Mouse (Mus musculus) limb, embryonic 12.5 days (tissue): ENCODE results near the gene Klf12. TPM values are rescaled to one million over a fixed set of nuclear protein-coding genes. Genes with fewer than 3 reads are reported as not detected.

Experiments used
- ATAC-seq: fragments of 200-750 bp; cut with Nextera tagmentation; 2 replicates; pipeline ENCODE4 v1.8.0; 2017; ENCODE audit warnings: low read depth, moderate TSS enrichment; ENCODE audit not compliant: insufficient number of reproducible peaks, insufficient read depth, low FRiP score, low TSS enrichment
- H3K27ac ChIP-seq: fragments of 300-500 bp; sonication (generic); 2 replicates; pipeline ENCODE4 v1.5.1; 2016; ENCODE audit warnings: mild to moderate bottlenecking, moderate library complexity
- H3K27me3 ChIP-seq: fragments of 300-500 bp; sonication (generic); 2 replicates; pipeline ENCODE4 v1.6.1; 2016; ENCODE audit warnings: mild to moderate bottlenecking, moderate library complexity
- H3K36me3 ChIP-seq: fragments of 300-500 bp; sonication (generic); 2 replicates; pipeline ENCODE4 v1.6.1; 2016; ENCODE audit warnings: mild to moderate bottlenecking, moderate library complexity
- H3K4me1 ChIP-seq: fragments of 300-500 bp; sonication (generic); replicated peaks from 2 replicates; pipeline ENCODE4 v1.6.1; 2016
- H3K4me2 ChIP-seq: fragments of 300-500 bp; sonication (generic); 2 replicates; pipeline ENCODE4 v1.6.1; 2016; ENCODE audit warnings: mild to moderate bottlenecking, moderate library complexity
- H3K4me3 ChIP-seq: fragments of 300-500 bp; sonication (generic); replicated peaks from 2 replicates; pipeline ENCODE4 v1.5.1; 2016; ENCODE audit warnings: mild to moderate bottlenecking
- H3K9ac ChIP-seq: fragments of 300-500 bp; sonication (generic); replicated peaks from 2 replicates; pipeline ENCODE4 v1.6.1; 2016; ENCODE audit warnings: mild to moderate bottlenecking, moderate library complexity
- H3K9me3 ChIP-seq: fragments of 300-500 bp; sonication (generic); 2 replicates; pipeline ENCODE4 v1.6.1; 2016; ENCODE audit warnings: mild to moderate bottlenecking, moderate library complexity
- WGBS: fragments of 180-500 bp; shearing (Covaris S2); methylation state at CpG from one replicate; pipeline ENCODE4 v1.1.7; 2016; 5-methylcytosine and 5-hydroxymethylcytosine counted together
- polyA plus RNA-seq: library from polyadenylated mRNA; unstranded; fragments of >200 nt; fragmentation: Nextera tagmentation; extraction: Ambion mirVana; gene quantifications from 2 replicates; pipeline ENCODE4 v1.2.1, GENCODE M21; 2016

Gene Klf12
- polyA plus RNA-seq, 1 experiment from 2014 or later, result 33.7 TPM

DNA sequence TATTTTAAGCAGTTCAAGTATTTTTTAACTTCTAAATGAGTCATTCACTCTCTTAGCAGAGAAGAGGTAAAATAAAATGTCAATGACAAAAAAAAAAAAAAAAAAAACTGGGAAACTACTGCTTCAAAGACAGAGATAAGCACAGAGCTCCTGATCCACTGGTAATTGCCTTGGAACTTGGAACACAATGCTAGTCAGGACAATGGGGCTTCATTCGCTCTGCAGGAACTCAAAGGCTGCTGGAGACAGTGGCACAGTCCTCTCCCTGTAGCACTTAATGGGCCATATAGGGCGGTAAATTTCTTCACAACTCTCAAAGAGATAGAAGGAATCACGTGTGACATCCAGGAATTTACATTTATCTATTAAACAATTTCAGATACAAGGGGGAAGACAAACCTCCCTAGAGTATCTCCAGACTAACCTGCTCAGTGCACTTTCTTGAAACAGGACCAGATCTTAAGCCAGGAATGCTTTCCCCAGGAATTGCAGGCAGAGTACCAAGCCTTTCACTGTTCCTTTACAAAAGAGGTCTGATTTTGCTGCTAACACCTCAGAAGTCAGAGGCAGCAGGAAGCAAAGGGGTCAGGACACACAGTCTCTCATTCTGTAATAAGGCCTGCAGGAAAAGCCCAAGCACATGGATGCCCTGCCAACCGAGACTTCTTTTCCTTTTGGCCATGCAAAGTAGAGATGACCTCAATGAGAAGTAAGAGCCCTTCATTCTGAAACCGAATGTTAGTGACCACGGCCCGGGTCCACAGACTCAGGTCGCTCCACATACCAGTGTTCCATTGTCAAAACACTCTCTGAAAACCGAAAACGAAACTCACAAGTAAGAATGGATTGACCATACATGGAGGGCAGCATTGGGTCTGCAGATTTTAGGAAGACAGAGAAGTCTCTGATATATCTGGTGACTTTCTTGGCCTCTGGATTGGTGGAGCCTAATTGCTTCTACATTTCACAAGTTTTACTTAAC, 187.0 kb downstream of the Klf12 start:
- H3K36me3 ChIP-seq, result no peaks in the 10 kb centered on the region
- ATAC-seq, result no peak
- H3K27me3 ChIP-seq, result no peaks in the 10 kb centered on the region
- H3K4me1 ChIP-seq, result peaks cover 6% of the 10 kb centered on the region; the same call in 1 of the 2 replicates
- WGBS, result 86% methylated on average over 10 of the region's 10 CpGs
- H3K27ac ChIP-seq, result no peak overlapping the region
- no peak overlapping the region for H3K9ac ChIP-seq
- no peak overlapping the region for H3K4me3 ChIP-seq
- no peak overlapping the region for H3K4me2 ChIP-seq
- H3K9me3 ChIP-seq, result no peaks in the 10 kb centered on the region

DNA sequence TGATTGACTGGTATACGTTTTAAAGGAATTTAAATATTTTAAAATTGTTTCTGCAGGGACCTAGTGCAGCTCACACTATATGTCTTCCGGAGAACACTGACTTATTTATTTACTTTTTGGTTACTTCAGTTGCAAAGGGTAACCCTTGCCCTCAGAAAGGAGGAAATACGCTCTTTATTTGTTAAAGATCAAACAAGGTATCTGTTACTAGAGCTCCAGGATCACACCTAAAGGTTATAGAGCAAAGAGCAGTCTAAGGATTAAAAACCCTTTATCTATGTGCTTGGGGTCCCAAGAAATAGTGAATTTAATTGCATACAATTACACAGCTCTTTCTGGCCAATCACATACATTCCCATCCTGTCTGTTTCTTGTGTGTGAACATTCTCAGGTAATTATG, 188.7 kb downstream of the Klf12 start:
- WGBS, result 65% methylated on average over 3 of the region's 3 CpGs
- Histone ChIP-seq H3K9me3 (no peaks in the 10 kb centered on the region), H3K27me3 (no peaks in the 10 kb centered on the region), H3K4me2 (no peak overlapping the region), H3K4me3 (no peak overlapping the region), H3K27ac (no peak overlapping the region), H3K36me3 (no peaks in the 10 kb centered on the region), H3K9ac (no peak overlapping the region), H3K4me1 (peaks cover 4% of the 10 kb centered on the region; the same call in 1 of the 2 replicates)
- ATAC-seq, result no peak

- Histone ChIP-seq H3K4me3 (no peak overlapping the region), H3K27ac (no peak overlapping the region), H3K9ac (no peak overlapping the region), H3K4me1 (no peaks in the 10 kb centered on the region), H3K4me2 (no peak overlapping the region), H3K27me3 (no peaks in the 10 kb centered on the region), H3K36me3 (0 out of 2 replicates have a peak, but pooled peaks cover 9% of the 10 kb centered on the region), H3K9me3 (no peaks in the 10 kb centered on the region)
- 97% methylated on average over 1 of the region's 1 CpGs for WGBS
- ATAC-seq, result no peak
Measured at GRCm38 (mm10) chr14:100090517-100090916, 194.0 kb downstream of the Klf12 start.

- WGBS, result 73% methylated on average over 4 of the region's 4 CpGs
Measured at GRCm38 (mm10) chr14:100079620-100080019, 204.9 kb downstream of the Klf12 start.

DNA sequence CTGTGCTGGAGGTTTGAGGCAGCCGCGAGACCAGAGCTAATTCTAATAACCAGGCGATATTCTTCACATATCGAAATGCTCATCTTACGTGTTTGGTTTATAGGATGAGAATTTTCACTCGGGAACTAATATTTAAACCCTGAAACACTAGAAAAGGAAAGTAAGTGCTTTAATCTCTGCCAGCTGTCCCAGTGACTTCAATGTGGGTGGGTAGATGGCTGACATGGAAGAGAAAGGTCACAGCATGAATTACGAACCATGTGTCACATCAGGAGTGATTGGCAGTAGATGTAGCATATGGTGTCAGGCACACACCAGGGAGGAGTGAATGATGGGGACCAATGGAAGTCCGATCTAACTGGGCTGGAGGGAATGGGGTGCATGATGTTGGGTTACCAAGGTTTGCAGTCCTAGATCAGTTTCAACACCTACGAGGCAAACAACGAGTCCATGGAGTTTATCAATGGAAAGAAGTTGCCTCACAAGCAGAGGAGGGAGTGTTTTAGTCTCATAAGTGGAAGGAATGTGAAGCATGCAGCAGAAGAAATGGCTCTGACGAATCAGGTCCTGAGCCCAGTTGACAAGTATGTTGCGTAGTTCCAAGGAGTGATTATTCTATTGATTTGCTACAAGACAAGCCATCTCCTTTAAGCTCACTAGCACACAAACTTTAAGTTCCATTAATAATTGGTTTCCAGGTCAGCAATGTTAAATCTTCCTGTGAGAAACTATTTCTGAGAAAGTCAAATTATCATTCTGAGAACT, 211.9 kb downstream of the Klf12 start:
- no peaks in the 10 kb centered on the region for H3K4me1 ChIP-seq
- H3K9me3 ChIP-seq, result no peaks in the 10 kb centered on the region
- no peaks in the 10 kb centered on the region for H3K36me3 ChIP-seq
- no peak overlapping the region for H3K4me2 ChIP-seq
- no peak overlapping the region for H3K4me3 ChIP-seq
- no peaks in the 10 kb centered on the region for H3K27me3 ChIP-seq
- WGBS, result 77% methylated on average over 12 of the region's 12 CpGs
- ATAC-seq, result no peak
- no peak overlapping the region for H3K9ac ChIP-seq
- no peak overlapping the region for H3K27ac ChIP-seq

More at GRCm38 (mm10) chr14:100079620-100080019, 204.9 kb downstream of the Klf12 start:
- no peaks in the 10 kb centered on the region for H3K36me3 ChIP-seq
- no peak overlapping the region for H3K9ac ChIP-seq
- H3K27ac ChIP-seq, result no peak overlapping the region
- H3K27me3 ChIP-seq, result no peaks in the 10 kb centered on the region
- H3K4me3 ChIP-seq, result no peak overlapping the region
- H3K4me1 ChIP-seq, result no peaks in the 10 kb centered on the region
- H3K9me3 ChIP-seq, result no peaks in the 10 kb centered on the region
- ATAC-seq, result no peak
- no peak overlapping the region for H3K4me2 ChIP-seq

DNA sequence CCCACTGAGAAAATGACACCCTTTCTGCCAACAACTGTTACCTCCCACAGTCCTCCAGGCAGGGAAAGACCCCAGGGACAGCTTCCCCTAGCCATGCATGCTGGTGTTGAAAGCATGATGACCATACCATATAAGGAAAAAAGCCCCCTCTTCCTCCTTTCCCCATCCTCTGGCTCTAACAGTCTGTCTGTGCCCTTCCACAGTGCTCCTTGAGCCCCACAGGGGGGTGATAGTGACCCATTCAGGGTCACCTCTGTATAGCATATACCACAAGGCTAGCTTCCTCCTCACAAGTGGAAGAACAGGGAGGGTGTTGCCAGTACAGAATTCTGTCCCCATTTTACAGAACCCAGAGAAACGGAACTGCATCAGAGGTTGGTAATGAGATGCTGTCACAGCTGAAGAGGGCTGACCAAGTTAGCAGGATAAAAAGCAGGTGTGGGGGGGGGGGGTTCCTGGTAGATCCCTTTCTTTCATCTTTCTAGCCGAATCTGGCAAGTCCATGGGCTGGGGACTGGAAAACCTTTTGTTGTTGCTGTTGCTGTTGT, 214.9 kb downstream of the Klf12 start:
- ATAC-seq, result no peak

GRCm38 (mm10) chr14:100068715-100069114, 215.8 kb downstream of the Klf12 start:
- no peak overlapping the region for H3K9ac ChIP-seq
- H3K36me3 ChIP-seq, result peaks cover 3% of the 10 kb centered on the region; the same call in 1 of the 2 replicates
- H3K4me1 ChIP-seq, result no peaks in the 10 kb centered on the region
- no peaks in the 10 kb centered on the region for H3K27me3 ChIP-seq
- H3K4me2 ChIP-seq, result no peak overlapping the region
- no peak for ATAC-seq
- no peak overlapping the region for H3K4me3 ChIP-seq
- WGBS, result 65% methylated on average over 5 of the region's 5 CpGs
- H3K27ac ChIP-seq, result no peak overlapping the region
- H3K9me3 ChIP-seq, result no peaks in the 10 kb centered on the region

More for the DNA sequence above, 214.9 kb downstream of the Klf12 start:
- Histone ChIP-seq H3K9me3 (no peaks in the 10 kb centered on the region), H3K36me3 (peaks cover 3% of the 10 kb centered on the region; the same call in 1 of the 2 replicates), H3K27ac (no peak overlapping the region), H3K4me1 (no peaks in the 10 kb centered on the region), H3K27me3 (no peaks in the 10 kb centered on the region), H3K4me2 (no peak overlapping the region), H3K9ac (no peak overlapping the region), H3K4me3 (no peak overlapping the region)
- 28% methylated on average over 2 of the region's 2 CpGs for WGBS

DNA sequence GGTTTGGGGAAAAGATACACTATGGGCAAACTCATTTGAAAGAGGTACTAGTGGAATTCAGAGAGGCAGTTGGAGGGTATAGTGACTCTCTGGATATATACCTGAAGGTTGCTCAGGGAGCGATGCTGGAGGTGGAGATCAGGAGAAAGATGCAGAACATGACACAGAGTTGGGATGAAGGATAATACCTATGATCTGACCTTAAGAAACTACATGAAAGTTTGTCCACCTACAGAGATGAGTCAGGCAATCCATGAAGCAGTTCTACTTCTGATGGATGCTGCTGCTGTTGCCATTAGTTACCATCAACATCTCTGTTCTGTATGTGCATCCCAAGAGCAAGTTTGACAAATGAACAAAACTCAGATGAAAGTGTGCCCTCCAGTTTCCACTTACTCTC, 222.0 kb downstream of the Klf12 start:
- Histone ChIP-seq H3K4me1 (no peaks in the 10 kb centered on the region), H3K9me3 (no peaks in the 10 kb centered on the region), H3K4me3 (no peak overlapping the region), H3K36me3 (peaks cover 11% of the 10 kb centered on the region; the same call in 1 of the 2 replicates), H3K27ac (no peak overlapping the region), H3K4me2 (no peak overlapping the region), H3K27me3 (no peaks in the 10 kb centered on the region), H3K9ac (no peak overlapping the region)
- 97% methylated on average over 1 of the region's 1 CpGs for WGBS
- no peak for ATAC-seq

DNA sequence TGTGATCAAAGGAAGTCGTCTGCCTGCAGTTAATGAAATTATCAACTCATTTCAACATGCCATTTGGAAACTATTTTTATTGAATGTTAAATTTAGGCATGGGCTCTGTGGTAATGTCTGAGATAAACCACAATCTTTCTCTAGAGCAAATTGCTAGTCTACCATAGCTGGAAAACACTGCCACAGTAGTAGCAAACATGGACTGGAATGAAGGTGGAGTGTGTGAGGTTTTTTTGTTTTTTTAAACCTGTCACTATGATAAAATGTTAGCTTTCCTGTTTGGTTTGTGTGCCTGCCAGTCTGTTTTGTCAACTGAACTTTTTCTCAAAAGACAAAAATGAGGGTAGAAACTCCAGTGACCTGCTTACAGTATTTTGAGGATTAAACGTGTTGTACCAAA, 230.3 kb downstream of the Klf12 start:
- Histone ChIP-seq H3K9ac (no peak overlapping the region), H3K27me3 (no peaks in the 10 kb centered on the region), H3K27ac (no peak overlapping the region), H3K9me3 (no peaks in the 10 kb centered on the region), H3K4me3 (no peak overlapping the region), H3K4me1 (no peaks in the 10 kb centered on the region), H3K4me2 (no peak overlapping the region), H3K36me3 (peaks cover 11% of the 10 kb centered on the region; the same call in 1 of the 2 replicates)
- ATAC-seq, result no peak
- 63% methylated on average over 2 of the region's 2 CpGs for WGBS

- peaks cover 11% of the 10 kb centered on the region; the same call in 1 of the 2 replicates for H3K36me3 ChIP-seq
- no peak for ATAC-seq
- H3K27me3 ChIP-seq, result no peaks in the 10 kb centered on the region
- H3K4me3 ChIP-seq, result no peak overlapping the region
- no peaks in the 10 kb centered on the region for H3K9me3 ChIP-seq
- no peak overlapping the region for H3K9ac ChIP-seq
- H3K27ac ChIP-seq, result no peak overlapping the region
- no peaks in the 10 kb centered on the region for H3K4me1 ChIP-seq
- no peak overlapping the region for H3K4me2 ChIP-seq
- WGBS, result 68% methylated on average over 4 of the region's 4 CpGs
Measured at GRCm38 (mm10) chr14:100053456-100053855, 231.0 kb downstream of the Klf12 start.

DNA sequence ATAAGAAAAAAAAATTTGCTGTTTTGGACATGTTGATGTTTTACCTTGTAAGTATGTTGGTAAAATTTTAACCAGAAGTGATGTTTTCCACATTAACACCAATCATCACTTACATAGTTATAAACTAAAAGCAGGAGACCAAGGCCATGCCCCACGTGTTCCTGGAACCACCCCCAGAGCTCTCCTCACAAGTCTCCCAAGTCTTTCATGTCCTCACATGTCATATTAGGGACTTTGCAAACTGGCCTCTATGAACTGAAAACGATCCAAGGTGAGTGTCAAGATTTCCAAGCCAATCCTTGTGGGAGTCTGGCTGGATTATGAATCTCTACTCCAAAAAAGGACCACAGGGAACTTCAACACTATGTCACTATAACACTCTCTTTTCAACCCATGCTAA, 231.6 kb downstream of the Klf12 start:
- H3K36me3 ChIP-seq, result peaks cover 11% of the 10 kb centered on the region; the same call in 1 of the 2 replicates
- ATAC-seq, result no peak
- no peaks in the 10 kb centered on the region for H3K9me3 ChIP-seq
- no peaks in the 10 kb centered on the region for H3K27me3 ChIP-seq
- no peak overlapping the region for H3K4me2 ChIP-seq
- no peak overlapping the region for H3K4me3 ChIP-seq
- no peaks in the 10 kb centered on the region for H3K4me1 ChIP-seq
- WGBS, result 76% methylated on average over 2 of the region's 2 CpGs
- no peak overlapping the region for H3K27ac ChIP-seq
- H3K9ac ChIP-seq, result no peak overlapping the region
